Mouse (Mus musculus) lung, embryonic 16.5 days (tissue): ENCODE data around the gene Pknox2. TPM values are rescaled to one million over a fixed set of nuclear protein-coding genes. Genes with fewer than 3 reads are reported as not detected.
A peak's percentile ranks its signal among the peaks of the same experiment; 100 is the strongest.

Experiments used
- ATAC-seq: fragments of 200-750 bp; cut with Nextera tagmentation; 2 replicates; pipeline ENCODE4 v1.8.0; 2017; ENCODE audit warnings: low read depth, mild to moderate bottlenecking, moderate library complexity
- H3K27ac ChIP-seq: fragments of 300-500 bp; sonication (generic); 2 replicates; pipeline ENCODE4 v1.5.1; 2014; ENCODE audit warnings: mild to moderate bottlenecking, control low read depth, low read length
- H3K27me3 ChIP-seq: fragments of 300-500 bp; sonication (generic); 2 replicates; pipeline ENCODE4 v1.6.1; 2014; ENCODE audit warnings: low read depth, low read length, mixed read lengths; ENCODE audit not compliant: control insufficient read depth, insufficient read depth
- H3K36me3 ChIP-seq: fragments of 300-500 bp; sonication (generic); 2 replicates; pipeline ENCODE4 v1.6.1; 2014; ENCODE audit warnings: low read length; ENCODE audit not compliant: control insufficient read depth, insufficient read depth
- H3K4me1 ChIP-seq: fragments of 300-500 bp; sonication (generic); replicated peaks from 2 replicates; pipeline ENCODE4 v1.6.1; 2014; ENCODE audit warnings: low read length, mixed read lengths; ENCODE audit not compliant: control insufficient read depth, insufficient read depth
- H3K4me2 ChIP-seq: fragments of 300-500 bp; sonication (generic); 2 replicates; pipeline ENCODE4 v1.6.1; 2014; ENCODE audit warnings: low read depth, low read length, control low read depth
- H3K4me3 ChIP-seq: fragments of 300-500 bp; sonication (generic); 2 replicates; pipeline ENCODE4 v1.5.1; 2014; ENCODE audit warnings: mild to moderate bottlenecking, low read length, control low read depth
- H3K9ac ChIP-seq: fragments of 300-500 bp; sonication (generic); 2 replicates; pipeline ENCODE4 v1.6.1; 2014; ENCODE audit warnings: low read length, control low read depth
- H3K9me3 ChIP-seq: fragments of 300-500 bp; sonication (generic); 2 replicates; pipeline ENCODE4 v1.6.1; 2016; ENCODE audit warnings: low read length; ENCODE audit not compliant: control insufficient read depth
- WGBS: fragments of 180-500 bp; shearing (Covaris S2); extraction: QIAGEN DNeasy Blood & Tissue Kit; methylation state at CpG from one replicate; pipeline ENCODE4 v1.1.7; 2014; 5-methylcytosine and 5-hydroxymethylcytosine counted together
- polyA plus RNA-seq: library from polyadenylated mRNA; unstranded; fragments of >200 nt; fragmentation: Nextera tagmentation; extraction: Ambion mirVana; gene quantifications from 2 replicates; pipeline ENCODE4 v1.2.1, GENCODE M21; 2015

Pknox2 gene
- polyA plus RNA-seq, 1 experiment from 2014 or later: 12.8 TPM

DNA sequence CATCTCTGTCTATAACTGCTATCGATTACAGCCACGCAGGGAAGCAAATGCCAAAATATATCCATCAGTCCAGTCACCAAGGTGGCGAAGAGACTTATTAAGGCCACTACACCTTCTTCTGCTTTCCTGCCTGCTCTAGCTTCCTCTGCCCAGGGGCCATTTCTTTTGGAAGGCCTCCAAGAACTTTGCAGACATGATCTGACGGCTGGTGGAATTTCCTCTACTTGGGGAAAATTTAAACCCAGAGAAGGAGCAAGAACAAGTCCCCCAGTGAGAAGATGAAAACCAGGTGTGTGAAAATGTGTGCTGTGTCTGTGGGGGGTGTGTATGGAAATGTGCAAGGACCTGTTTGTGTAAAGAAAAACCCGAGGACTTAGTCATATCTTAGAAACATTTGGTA, 26.2 kb upstream of the Pknox2 start:
- H3K4me3 ChIP-seq: no peak overlapping the region
- H3K4me2 ChIP-seq: no peak overlapping the region
- H3K27ac ChIP-seq: no peak overlapping the region
- H3K27me3 ChIP-seq: no peaks in the 10 kb centered on the region
- 48% methylated on average over 5 of the region's 5 CpGs for WGBS
- H3K9ac ChIP-seq: no peak overlapping the region
- H3K4me1 ChIP-seq: no peaks in the 10 kb centered on the region
- ATAC-seq: no peak
- no peaks in the 10 kb centered on the region for H3K36me3 ChIP-seq
- H3K9me3 ChIP-seq: no peaks in the 10 kb centered on the region

GRCm38 (mm10) chr9:37166899-37167298, 19.7 kb upstream of the Pknox2 start:
- H3K4me2 ChIP-seq: no peak overlapping the region
- no peak overlapping the region for H3K4me3 ChIP-seq
- 68% methylated on average over 2 of the region's 2 CpGs for WGBS
- no peaks in the 10 kb centered on the region for H3K9me3 ChIP-seq
- H3K9ac ChIP-seq: no peak overlapping the region
- H3K27ac ChIP-seq: no peak overlapping the region
- no peaks in the 10 kb centered on the region for H3K27me3 ChIP-seq
- H3K4me1 ChIP-seq: no peaks in the 10 kb centered on the region
- H3K36me3 ChIP-seq: no peaks in the 10 kb centered on the region
- no peak for ATAC-seq

GRCm38 (mm10) chr9:37160686-37161085, 13.5 kb upstream of the Pknox2 start:
- WGBS: 75% methylated on average over 2 of the region's 2 CpGs
- ATAC-seq: no peak

GRCm38 (mm10) chr9:37147886-37148285, 679 bp upstream of the Pknox2 start:
- H3K4me1 ChIP-seq: peaks cover 6% of the 10 kb centered on the region
- H3K27ac ChIP-seq: no peak overlapping the region
- ATAC-seq: no peak
- H3K4me3 ChIP-seq: no peak overlapping the region
- H3K27me3 ChIP-seq: peaks cover 8% of the 10 kb centered on the region
- no peak overlapping the region for H3K9ac ChIP-seq
- WGBS: 53% methylated on average over 4 of the region's 4 CpGs
- no peaks in the 10 kb centered on the region for H3K36me3 ChIP-seq
- no peaks in the 10 kb centered on the region for H3K9me3 ChIP-seq
- H3K4me2 ChIP-seq: no peak overlapping the region

More at GRCm38 (mm10) chr9:37160686-37161085, 13.5 kb upstream of the Pknox2 start:
- no peaks in the 10 kb centered on the region for H3K9me3 ChIP-seq
- no peak overlapping the region for H3K27ac ChIP-seq
- no peak overlapping the region for H3K4me3 ChIP-seq
- no peak overlapping the region for H3K4me2 ChIP-seq
- H3K9ac ChIP-seq: no peak overlapping the region
- no peaks in the 10 kb centered on the region for H3K27me3 ChIP-seq
- no peaks in the 10 kb centered on the region for H3K4me1 ChIP-seq
- H3K36me3 ChIP-seq: no peaks in the 10 kb centered on the region

- H3K4me2 ChIP-seq: peak overlapping the region; percentile 96
- peaks cover 8% of the 10 kb centered on the region for H3K27me3 ChIP-seq
- H3K9me3 ChIP-seq: no peaks in the 10 kb centered on the region
- WGBS: under 1% methylated on average over 71 of the region's 75 CpGs
- H3K36me3 ChIP-seq: no peaks in the 10 kb centered on the region
- ATAC-seq: peak; percentile 88
- peak overlapping the region; percentile 74 for H3K4me3 ChIP-seq
- peak overlapping the region; percentile 95 for H3K27ac ChIP-seq
- H3K9ac ChIP-seq: peak overlapping the region; percentile 91
- H3K4me1 ChIP-seq: peaks cover 10% of the 10 kb centered on the region
Measured at GRCm38 (mm10) chr9:37146603-37147358, 426 bp downstream of the Pknox2 start.

GRCm38 (mm10) chr9:37146353-37146602, 929 bp downstream of the Pknox2 start:
- WGBS: under 1% methylated on average over 12 of the region's 12 CpGs
- Histone ChIP-seq H3K4me1 (peaks cover 12% of the 10 kb centered on the region), H3K27ac (peak overlapping the region; percentile 95), H3K36me3 (no peaks in the 10 kb centered on the region), H3K4me3 (peak overlapping the region; percentile 74), H3K27me3 (peaks cover 8% of the 10 kb centered on the region), H3K9ac (peak overlapping the region; percentile 91), H3K9me3 (no peaks in the 10 kb centered on the region), H3K4me2 (peak overlapping the region; percentile 96)
- peak; percentile 51 for ATAC-seq

DNA sequence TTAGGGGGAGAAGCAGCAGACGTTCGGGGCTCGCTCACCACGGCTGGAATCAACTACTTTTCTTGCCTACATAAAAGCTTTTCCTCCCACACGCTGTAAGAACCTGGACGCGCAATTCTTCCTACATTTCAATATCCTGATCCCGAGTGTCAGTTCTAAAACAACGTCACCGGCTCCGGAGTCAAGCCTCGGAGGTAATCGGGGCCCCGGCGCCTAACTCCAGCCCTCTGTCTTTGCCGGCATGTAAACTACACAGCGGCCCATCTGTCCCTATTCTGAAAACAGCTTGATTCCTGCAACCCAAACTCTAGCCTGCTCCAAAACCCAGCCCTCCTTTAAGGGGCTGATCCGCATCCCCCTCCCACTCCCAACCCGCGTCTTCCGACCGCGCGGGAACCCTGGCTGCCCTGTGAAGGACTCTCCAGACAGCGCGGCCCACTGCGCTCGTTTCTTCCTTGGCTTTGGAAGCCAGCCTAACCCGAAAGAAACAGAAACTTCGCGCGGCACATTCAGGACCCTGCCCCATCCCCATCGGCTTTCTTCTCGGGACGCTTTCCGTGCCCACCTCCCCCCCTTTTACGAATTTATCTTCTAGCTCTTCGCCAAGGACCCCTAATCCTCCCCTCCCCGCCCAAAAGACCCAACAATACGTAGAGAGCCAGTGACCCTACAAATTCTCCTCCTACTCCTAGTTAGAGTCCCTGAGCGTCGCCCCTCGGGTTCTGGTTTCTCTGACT, 1.4 kb downstream of the Pknox2 start:
- peaks cover 8% of the 10 kb centered on the region for H3K27me3 ChIP-seq
- peak overlapping the region; percentile 95 for H3K27ac ChIP-seq
- H3K9ac ChIP-seq: peak overlapping the region; percentile 91
- H3K4me2 ChIP-seq: peak overlapping the region; percentile 96
- H3K9me3 ChIP-seq: no peaks in the 10 kb centered on the region
- peak; percentile 55 for ATAC-seq
- under 1% methylated on average over 43 of the region's 43 CpGs for WGBS
- no peaks in the 10 kb centered on the region for H3K36me3 ChIP-seq
- peaks cover 15% of the 10 kb centered on the region for H3K4me1 ChIP-seq
- peak overlapping the region; percentile 74 for H3K4me3 ChIP-seq

DNA sequence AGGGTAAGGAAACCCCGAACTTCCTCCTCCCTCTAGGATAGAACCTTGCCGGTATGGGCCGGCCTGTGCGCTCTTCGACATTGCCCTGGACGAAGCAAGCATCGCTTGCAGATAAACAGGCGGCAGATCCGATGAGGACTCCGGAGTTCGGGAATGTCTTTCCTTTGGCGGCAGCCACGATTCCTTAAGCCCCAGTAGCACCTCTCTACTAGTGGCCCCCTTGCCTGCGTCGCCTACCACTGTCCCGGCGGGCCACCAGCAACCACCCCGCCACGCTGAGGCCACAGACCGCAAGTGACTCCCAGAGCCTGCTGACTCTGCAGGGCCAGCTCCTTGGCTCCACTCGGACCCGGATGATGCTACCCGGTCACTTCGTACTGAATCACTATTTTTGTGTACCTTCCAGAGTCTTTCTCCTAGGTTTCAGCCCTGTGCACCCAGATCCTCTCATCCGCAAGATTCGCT, 2.0 kb downstream of the Pknox2 start:
- Histone ChIP-seq H3K9ac (peak overlapping the region; percentile 91), H3K36me3 (no peaks in the 10 kb centered on the region), H3K27me3 (peaks cover 8% of the 10 kb centered on the region), H3K9me3 (no peaks in the 10 kb centered on the region), H3K27ac (peak overlapping the region; percentile 95), H3K4me1 (peaks cover 20% of the 10 kb centered on the region), H3K4me2 (peak overlapping the region; percentile 96), H3K4me3 (peak overlapping the region; percentile 74)
- 1% methylated on average over 23 of the region's 26 CpGs for WGBS
- no peak for ATAC-seq

DNA sequence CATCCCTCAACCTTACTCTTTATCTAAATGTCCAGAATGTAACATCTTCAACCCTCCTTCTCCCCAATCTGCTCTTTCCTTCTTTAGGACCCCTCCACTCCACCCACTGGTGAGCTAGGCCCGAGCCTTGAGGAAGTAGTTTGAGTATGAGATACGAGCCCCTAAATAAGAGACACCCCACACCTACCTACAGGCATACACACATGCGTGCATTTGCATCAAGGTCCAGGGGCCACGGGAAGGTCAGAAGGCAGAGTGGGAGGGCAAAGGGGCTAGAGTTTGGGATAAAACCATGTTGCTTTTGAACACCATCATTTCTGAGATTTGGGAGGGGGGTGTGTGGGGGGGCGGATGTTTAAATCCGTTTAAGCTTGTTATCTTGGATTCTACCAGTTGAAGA, 2.5 kb downstream of the Pknox2 start:
- no peaks in the 10 kb centered on the region for H3K9me3 ChIP-seq
- peaks cover 22% of the 10 kb centered on the region for H3K4me1 ChIP-seq
- ATAC-seq: no peak
- peak overlapping the region; percentile 23; the same call in 1 of the 2 replicates for H3K27ac ChIP-seq
- H3K4me3 ChIP-seq: peak overlapping the region; percentile 74
- WGBS: 17% methylated on average over 6 of the region's 6 CpGs
- H3K9ac ChIP-seq: peak overlapping the region; percentile 91
- peak overlapping the region; percentile 96 for H3K4me2 ChIP-seq
- peaks cover 8% of the 10 kb centered on the region for H3K27me3 ChIP-seq
- no peaks in the 10 kb centered on the region for H3K36me3 ChIP-seq
